9 mouse cellular contexts compared by ENCODE assay signal in genomic region chr4:57783853-57784600, GRCm38 (mm10).
A peak's percentile ranks its signal among the peaks of the same experiment; 100 is the strongest.
DNase-seq lines count a peak whose midpoint lies in the region; ATAC-seq lines count a peak whose summit lies in the region.
"Had no signal": no experiment of that assay in that cellular context is flagged by ENCODE, and none has a peak within 500 bp of the region (broad histone marks: within the 10 kb centered on the region; RNA-seq: fewer than 3 reads in every experiment).

No protein-coding gene starts in this region.

- H3K9me3 ChIP-seq in embryonic facial prominence, embryonic 14.5 days (ENCODE audit: control insufficient read depth, low read length): no peaks in the 10 kb centered on the region
- H3K9me3 ChIP-seq in embryonic facial prominence, embryonic 10.5 days: no peaks in the 10 kb centered on the region
- H3K9me3 ChIP-seq in heart, embryonic 15.5 days (replicated peaks): no peaks in the 10 kb centered on the region
- no peaks in the 10 kb centered on the region for H3K9me3 ChIP-seq in lung, embryonic 16.5 days (ENCODE audit: control insufficient read depth, low read length)

- H3K27ac ChIP-seq in embryonic facial prominence, embryonic 14.5 days (replicated peaks; ENCODE audit: low read depth, low read length): no peak overlapping the region
- H3K27ac ChIP-seq in embryonic facial prominence, embryonic 10.5 days (replicated peaks): no peak overlapping the region
- H3K27ac ChIP-seq in heart, embryonic 15.5 days: peak overlapping the region; percentile 15
- H3K27ac ChIP-seq in lung, embryonic 16.5 days (ENCODE audit: low read length): no peak overlapping the region

- 0 out of 2 replicates have a peak, but pooled peaks cover 4% of the 10 kb centered on the region for H3K27me3 ChIP-seq in embryonic facial prominence, embryonic 14.5 days (replicated peaks; ENCODE audit: control insufficient read depth, insufficient read depth, low read length)
- peaks cover 29% of the 10 kb centered on the region for H3K27me3 ChIP-seq in embryonic facial prominence, embryonic 10.5 days (replicated peaks; ENCODE audit: low read depth, poor library complexity, severe bottlenecking)
- H3K27me3 ChIP-seq in heart, embryonic 15.5 days: no peaks in the 10 kb centered on the region
- no peaks in the 10 kb centered on the region for H3K27me3 ChIP-seq in lung, embryonic 16.5 days (ENCODE audit: control insufficient read depth, insufficient read depth, low read depth, low read length)
- H3K27me3 ChIP-seq: CH12.LX had no signal

- no peak overlapping the region for H3K9ac ChIP-seq in embryonic facial prominence, embryonic 14.5 days (ENCODE audit: low read depth, low read length)
- peak overlapping the region; percentile 38; the same call in 1 of the 2 replicates for H3K9ac ChIP-seq in heart, embryonic 15.5 days
- no peak overlapping the region for H3K9ac ChIP-seq in lung, embryonic 16.5 days (ENCODE audit: low read length)

- no peak for ATAC-seq in embryonic facial prominence, embryonic 14.5 days (ENCODE audit: low read depth)
- 0 out of 2 replicates have a peak, but pooled peaks have one; percentile 7 for ATAC-seq in heart, embryonic 15.5 days (replicated peaks; ENCODE audit: insufficient number of reproducible peaks, insufficient read depth, low FRiP score, low read depth)
- no peak for ATAC-seq in lung, embryonic 16.5 days (ENCODE audit: low read depth)
- ATAC-seq in cerebellum, adult (ENCODE audit: insufficient number of reproducible peaks, low FRiP score, low TSS enrichment): no peak

- no peaks in the 10 kb centered on the region for H3K36me3 ChIP-seq in embryonic facial prominence, embryonic 14.5 days (ENCODE audit: control insufficient read depth, insufficient read depth, low read length)
- H3K36me3 ChIP-seq in embryonic facial prominence, embryonic 10.5 days (replicated peaks): no peaks in the 10 kb centered on the region
- H3K36me3 ChIP-seq in heart, embryonic 15.5 days: no peaks in the 10 kb centered on the region
- H3K36me3 ChIP-seq in lung, embryonic 16.5 days (ENCODE audit: control insufficient read depth, insufficient read depth, low read length): no peaks in the 10 kb centered on the region

- DNase-seq in embryonic facial prominence, embryonic 14.5 days (ENCODE audit: low spot score): no peak
- no peak for DNase-seq in embryonic facial prominence, embryonic 10.5 days (ENCODE audit: low spot score)
- DNase-seq in 3T3-L1 (ENCODE audit: low read depth, low spot score): peak; percentile 43
- no peak for DNase-seq in ovary, postnatal 36 days (ENCODE audit: low spot score)
- DNase-seq in B cell, adult 2 months: no peak

- 74% methylated on average over 11 of the region's 11 CpGs for WGBS in embryonic facial prominence, embryonic 14.5 days
- WGBS in embryonic facial prominence, embryonic 10.5 days: 78% methylated on average over 11 of the region's 11 CpGs
- 43% methylated on average over 11 of the region's 11 CpGs for WGBS in heart, embryonic 15.5 days
- 53% methylated on average over 11 of the region's 11 CpGs for WGBS in lung, embryonic 16.5 days

- H3K4me3 ChIP-seq in embryonic facial prominence, embryonic 14.5 days (ENCODE audit: low read depth, low read length): no peak overlapping the region
- H3K4me3 ChIP-seq in embryonic facial prominence, embryonic 10.5 days: no peak overlapping the region
- peak overlapping the region; percentile 56 for H3K4me3 ChIP-seq in heart, embryonic 15.5 days
- H3K4me3 ChIP-seq in lung, embryonic 16.5 days (ENCODE audit: low read length): no peak overlapping the region

- H3K4me1 ChIP-seq in embryonic facial prominence, embryonic 14.5 days (ENCODE audit: control insufficient read depth, insufficient read depth, low read length): peaks cover 26% of the 10 kb centered on the region
- H3K4me1 ChIP-seq in embryonic facial prominence, embryonic 10.5 days: peaks cover 41% of the 10 kb centered on the region
- H3K4me1 ChIP-seq in heart, embryonic 15.5 days (replicated peaks): peaks cover 49% of the 10 kb centered on the region
- H3K4me1 ChIP-seq in lung, embryonic 16.5 days (replicated peaks; ENCODE audit: control insufficient read depth, insufficient read depth, low read length): peaks cover 33% of the 10 kb centered on the region

- H3K4me2 ChIP-seq in embryonic facial prominence, embryonic 14.5 days (ENCODE audit: low read depth, low read length): peak overlapping the region; percentile 3; the same call in 1 of the 2 replicates
- peak overlapping the region; percentile 84 for H3K4me2 ChIP-seq in heart, embryonic 15.5 days
- H3K4me2 ChIP-seq in lung, embryonic 16.5 days (ENCODE audit: low read depth, low read length): peak overlapping the region; percentile 10; the same call in 1 of the 2 replicates

Comparison
In these comparisons a context has a peak if more than half of its experiments do, and no peak if none do; other contexts are left out.
1. H3K4me2 ChIP-seq: peak in every context shown above with its lines; median percentile 84 in heart, embryonic 15.5 days; 10 in lung, embryonic 16.5 days; 3 in embryonic facial prominence, embryonic 14.5 days.